Mouse (Mus musculus): ENCODE data around the gene Psmb2.

DNA sequence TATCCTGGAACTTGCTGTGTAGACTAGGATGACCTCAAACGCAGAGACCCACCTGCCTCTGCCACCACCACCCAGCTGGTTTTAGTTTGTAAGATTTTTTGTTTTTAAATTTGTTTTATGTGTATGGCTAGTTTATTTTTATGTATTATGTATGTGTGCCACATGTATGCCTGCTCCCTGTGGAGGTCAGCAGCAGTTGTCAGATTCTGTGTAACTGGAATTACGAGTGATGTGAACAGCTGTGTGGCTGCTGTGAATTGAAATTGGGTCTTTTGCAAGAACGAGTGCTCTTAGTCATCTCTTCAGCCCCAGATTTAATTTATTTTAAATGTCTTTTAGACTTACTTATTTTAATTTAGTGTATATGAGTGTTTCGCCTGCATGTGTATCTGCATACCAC is 19.5 kb downstream of the Psmb2 start:
- TF ChIP-seq CTCF (conservative IDR thresholded peaks at IDR 0.05 in 1 of 2, IDR thresholded peaks at IDR 0.05 in 1 of 2; ENCODE audit: low read depth in 2 of 2, low read length in 2 of 2): no peak
- TF ChIP-seq POLR2A (IDR thresholded peaks at IDR 0.05; ENCODE audit: low read depth, low read length): no peak
- no peak for TF ChIP-seq PAX5 (IDR thresholded peaks at IDR 0.05; ENCODE audit: low read length)
- no peak for TF ChIP-seq ZC3H11A (IDR thresholded peaks at IDR 0.05; ENCODE audit: low read depth, low read length)
- TF ChIP-seq MXI1 (IDR thresholded peaks at IDR 0.05; ENCODE audit: low read depth, low read length): no peak
- no peak for TF ChIP-seq CHD1 (IDR thresholded peaks at IDR 0.05; ENCODE audit: low read depth, low read length)
